Mouse (Mus musculus): ENCODE data around the gene Sit1.

The Sit1 gene

GRCm38 (mm10) chr4:43466872-43467271 is 16.7 kb downstream of the Sit1 start:
- no peak for DNase-seq (ENCODE audit: low spot score)

DNA sequence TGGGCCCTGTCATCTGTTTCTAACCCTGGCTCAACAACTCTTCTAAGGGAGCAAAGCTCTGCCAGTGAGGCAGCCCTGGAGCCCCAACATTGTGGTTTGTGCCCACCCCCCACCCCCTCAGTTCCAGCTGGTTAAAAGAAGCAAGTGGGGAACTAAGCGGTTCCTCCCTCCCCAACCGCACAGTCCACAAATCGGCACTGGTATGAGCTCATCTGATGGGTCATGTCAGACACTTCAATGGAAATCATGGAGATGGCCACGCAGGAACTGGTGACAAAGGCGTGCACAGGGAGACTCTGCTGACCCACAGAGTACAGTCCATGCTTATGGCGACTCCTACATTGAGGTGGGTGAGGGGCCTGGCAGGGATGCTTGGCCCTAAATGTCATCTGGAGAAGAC is 17.6 kb downstream of the Sit1 start:
- no peak for DNase-seq (ENCODE audit: low spot score)

GRCm38 (mm10) chr4:43463102-43463501 is 20.4 kb downstream of the Sit1 start:
- no peak for DNase-seq (ENCODE audit: low spot score)

DNA sequence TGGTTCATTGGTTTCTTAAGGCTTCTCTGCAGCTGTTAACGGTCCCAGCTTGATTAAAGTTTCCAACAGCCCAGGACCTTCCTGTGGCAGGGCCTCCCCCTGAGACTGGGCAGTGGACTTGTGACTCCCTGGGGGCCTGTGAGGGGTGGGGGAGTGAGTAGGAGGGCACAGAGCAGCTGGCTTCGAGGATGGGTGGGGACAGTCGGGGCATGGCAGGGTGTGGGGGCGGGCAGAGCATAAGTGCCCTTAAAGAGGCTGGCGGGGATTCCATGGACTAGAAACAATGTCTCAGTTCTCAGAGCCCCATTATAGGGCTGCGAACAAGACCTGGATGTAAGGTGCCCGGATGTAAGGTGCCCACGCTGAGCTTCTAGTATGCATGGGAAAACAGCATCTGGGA is 26.4 kb downstream of the Sit1 start:
- DNase-seq (ENCODE audit: low spot score): no peak

GRCm38 (mm10) chr4:43456470-43456869 is 27.1 kb downstream of the Sit1 start:
- DNase-seq (ENCODE audit: low spot score): no peak

- DNase-seq (ENCODE audit: low spot score): no peak
These were observed 29.3 kb downstream of the Sit1 start, which contains the start of gene Cd72 for GRCm38 (mm10) chr4:43454041-43454836. Cd72 (minus strand) TSS chr4:43454628.

DNA sequence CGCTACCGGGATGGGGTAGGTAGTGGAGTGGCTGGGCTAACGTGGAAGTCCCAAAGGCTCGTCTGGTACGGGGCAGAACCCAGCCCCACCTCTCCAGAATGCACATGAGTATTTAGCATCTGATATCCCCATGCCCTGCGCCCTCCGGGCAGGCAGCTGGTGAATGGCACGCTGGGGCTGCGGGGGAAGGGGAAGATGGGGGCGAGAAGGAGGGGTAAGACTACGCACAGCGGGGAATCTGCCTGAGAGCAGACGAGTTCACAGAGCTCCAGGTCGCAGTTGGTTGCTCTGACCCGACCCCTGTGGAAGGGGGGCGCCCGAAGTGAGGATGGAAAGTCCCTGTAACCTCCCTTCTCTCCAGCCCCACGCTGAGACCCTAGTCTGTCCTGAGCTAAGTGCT is 30.1 kb downstream of the Sit1 start:
- DNase-seq (ENCODE audit: low spot score): no peak

DNA sequence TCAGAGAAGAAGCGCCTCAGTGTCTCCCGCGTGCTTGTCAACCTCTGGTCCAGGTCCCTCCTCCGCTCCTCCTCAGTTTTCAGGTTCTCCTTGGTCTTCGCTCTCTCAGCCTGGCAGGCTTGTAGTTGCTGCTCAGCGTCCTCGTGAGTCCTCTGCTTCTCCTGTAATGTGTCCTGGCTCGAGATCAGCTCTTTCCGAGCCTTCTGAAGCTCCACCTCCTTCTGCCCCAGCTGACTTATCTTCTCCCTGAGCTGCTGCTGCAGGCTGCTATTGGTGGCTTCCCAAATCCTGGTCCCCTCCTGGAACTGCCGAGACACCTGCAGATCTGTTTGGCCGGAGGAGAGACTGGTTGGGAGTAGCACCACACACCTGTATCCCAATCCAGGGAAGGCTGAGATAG is 31.2 kb downstream of the Sit1 start:
- DNase-seq (ENCODE audit: low spot score): no peak

DNA sequence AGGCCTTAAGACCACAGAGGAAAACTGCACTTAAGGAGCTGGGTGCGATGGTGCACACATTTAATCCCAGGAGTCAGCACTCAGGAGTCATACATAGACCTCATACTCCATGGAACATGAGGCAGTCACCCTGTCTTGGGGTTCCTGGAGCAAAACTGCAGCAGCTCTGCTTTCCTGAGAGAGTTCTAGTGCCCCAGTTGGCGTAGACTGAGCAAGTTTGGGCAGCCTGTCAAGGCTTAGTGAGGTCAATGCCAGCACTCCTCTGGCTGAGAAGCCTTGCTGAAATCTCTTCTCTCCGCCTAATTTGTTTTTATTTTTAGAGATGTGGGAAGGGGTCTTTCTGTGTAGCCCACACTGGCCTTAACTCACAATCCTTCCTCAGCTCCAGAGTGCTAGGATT is 35.0 kb downstream of the Sit1 start:
- no peak for DNase-seq (ENCODE audit: low spot score)

- DNase-seq (ENCODE audit: low spot score): peak; percentile 73
These were observed 36.3 kb downstream of the Sit1 start for GRCm38 (mm10) chr4:43447251-43447650.

DNA sequence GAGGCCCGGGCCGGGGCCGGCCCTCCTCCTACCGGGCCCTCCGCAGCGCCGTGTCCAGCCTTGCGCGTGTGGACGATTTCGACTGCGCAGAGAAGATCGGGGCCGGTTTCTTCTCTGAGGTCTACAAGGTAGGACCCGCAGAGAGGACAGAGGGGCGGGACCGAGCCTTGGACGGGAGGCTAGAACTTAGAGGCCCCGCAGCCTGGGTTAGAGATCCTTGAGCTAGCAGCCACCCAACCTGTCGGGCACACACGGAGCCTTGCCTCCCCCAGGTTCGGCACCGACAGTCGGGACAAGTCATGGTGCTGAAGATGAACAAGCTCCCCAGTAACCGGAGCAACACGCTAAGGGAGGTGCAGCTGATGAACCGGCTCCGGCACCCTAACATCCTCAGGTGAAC is 40.0 kb downstream of the Sit1 start:
- no peak for DNase-seq (ENCODE audit: low spot score)

- peak; percentile 81 for DNase-seq (ENCODE audit: low spot score)
These were observed 40.8 kb downstream of the Sit1 start for GRCm38 (mm10) chr4:43442456-43443361.

DNA sequence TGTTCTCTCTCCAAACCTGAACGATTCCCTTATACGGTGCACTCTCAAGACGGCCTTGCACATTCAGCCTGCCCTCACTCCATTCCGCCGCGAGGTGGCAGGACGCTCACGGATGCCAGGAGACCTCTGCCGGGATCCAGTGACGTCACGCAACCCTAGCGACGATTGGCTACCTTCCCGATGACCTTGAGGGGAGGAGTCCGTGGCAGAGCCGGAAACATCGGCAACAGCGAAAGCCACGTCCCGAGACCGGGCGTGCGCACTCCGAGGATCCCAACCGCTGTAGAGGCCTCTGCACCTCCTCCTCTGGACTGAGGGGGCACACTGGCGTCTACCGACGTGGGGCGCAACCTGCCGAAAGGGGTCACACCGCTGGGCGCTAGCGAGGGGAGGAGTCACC is 41.5 kb downstream of the Sit1 start:
- peak; percentile 99 for DNase-seq (ENCODE audit: low spot score)

DNA sequence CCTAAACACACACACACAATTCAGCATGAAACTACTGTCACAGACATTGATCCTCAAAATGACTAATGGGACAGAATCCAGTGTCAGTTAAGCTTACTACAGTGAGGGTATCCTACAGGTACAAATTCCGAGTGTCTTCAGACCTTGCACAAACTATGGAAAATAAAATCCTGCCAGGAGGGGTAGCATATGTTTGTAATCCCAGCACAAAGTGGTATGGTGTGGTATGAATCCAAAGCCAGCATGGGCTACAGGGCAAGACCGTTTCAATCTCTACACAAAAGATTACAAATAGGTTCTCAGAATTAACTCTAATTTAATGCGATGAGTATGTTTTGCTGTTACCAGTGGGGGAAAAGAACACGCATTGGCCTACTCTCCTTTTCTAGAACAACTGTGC is 41.9 kb downstream of the Sit1 start, which contains the start of gene Tesk1:
Tesk1 (plus strand) TSS at position 301 of the 400 bp plus-strand sequence.
- DNase-seq (ENCODE audit: low spot score): no peak

GRCm38 (mm10) chr4:43432832-43433231 is 50.7 kb downstream of the Sit1 start:
- DNase-seq (ENCODE audit: low spot score): no peak

Measured in ovary, postnatal 36 days (tissue).